Mouse (Mus musculus) embryonic facial prominence, embryonic 12.5 days (tissue): ENCODE measurements at regions not wholly inside any gene's neighbourhood (a gene's known extent, or its start where the extent isn't known, plus 50 kb on each side); places are given as distances from the start of the nearest gene placed in this dataset.

Experiments used
- ATAC-seq: fragments of 200-750 bp; cut with Nextera tagmentation; 2 replicates; pipeline ENCODE4 v1.8.0; 2017; ENCODE audit not compliant: insufficient number of reproducible peaks, insufficient read depth, low FRiP score, low TSS enrichment
- H3K27ac ChIP-seq: fragments of 300-500 bp; sonication (generic); 2 replicates; pipeline ENCODE4 v1.5.1; 2016; ENCODE audit warnings: mild to moderate bottlenecking
- H3K27me3 ChIP-seq: fragments of 300-500 bp; sonication (generic); 2 replicates; pipeline ENCODE4 v1.6.1; 2016; ENCODE audit warnings: mild to moderate bottlenecking, moderate library complexity
- H3K36me3 ChIP-seq: fragments of 300-500 bp; sonication (generic); 2 replicates; pipeline ENCODE4 v1.6.1; 2016; ENCODE audit warnings: mild to moderate bottlenecking
- H3K4me1 ChIP-seq: fragments of 300-500 bp; sonication (generic); 2 replicates; pipeline ENCODE4 v1.6.1; 2016
- H3K4me2 ChIP-seq: fragments of 300-500 bp; sonication (generic); replicated peaks from 2 replicates; pipeline ENCODE4 v1.6.1; 2016; ENCODE audit warnings: mild to moderate bottlenecking, moderate library complexity
- H3K4me3 ChIP-seq: fragments of 300-500 bp; sonication (generic); 2 replicates; pipeline ENCODE4 v1.5.1; 2016; ENCODE audit warnings: mild to moderate bottlenecking
- H3K9ac ChIP-seq: fragments of 300-500 bp; sonication (generic); 2 replicates; pipeline ENCODE4 v1.6.1; 2016; ENCODE audit warnings: mild to moderate bottlenecking, moderate library complexity
- H3K9me3 ChIP-seq: fragments of 300-500 bp; sonication (generic); 2 replicates; pipeline ENCODE4 v1.6.1; 2016; ENCODE audit warnings: mild to moderate bottlenecking, moderate library complexity
- WGBS: fragments of 180-500 bp; shearing (Covaris S2); methylation state at CpG from one replicate; pipeline ENCODE4 v1.1.7; 2016; 5-methylcytosine and 5-hydroxymethylcytosine counted together

- no peak overlapping the region for H3K4me2 ChIP-seq
- ATAC-seq, result no peak
- H3K27ac ChIP-seq, result no peak overlapping the region
- no peak overlapping the region for H3K4me3 ChIP-seq
- H3K4me1 ChIP-seq, result no peaks in the 10 kb centered on the region
- no peaks in the 10 kb centered on the region for H3K36me3 ChIP-seq
- 69% methylated on average over 6 of the region's 6 CpGs for WGBS
- H3K9ac ChIP-seq, result no peak overlapping the region
- no peaks in the 10 kb centered on the region for H3K9me3 ChIP-seq
- H3K27me3 ChIP-seq, result no peaks in the 10 kb centered on the region
Measured at GRCm38 (mm10) chr4:79530968-79531620, 1302.8 kb upstream of the Tyrp1 start.

GRCm38 (mm10) chr4:79531769-79532168, 1302.2 kb upstream of the Tyrp1 start:
- no peak for ATAC-seq
- no peaks in the 10 kb centered on the region for H3K27me3 ChIP-seq
- H3K27ac ChIP-seq, result no peak overlapping the region
- H3K4me3 ChIP-seq, result no peak overlapping the region
- H3K9ac ChIP-seq, result no peak overlapping the region
- H3K4me2 ChIP-seq, result no peak overlapping the region
- no peaks in the 10 kb centered on the region for H3K36me3 ChIP-seq
- no peaks in the 10 kb centered on the region for H3K9me3 ChIP-seq
- WGBS, result 72% methylated on average over 2 of the region's 2 CpGs
- H3K4me1 ChIP-seq, result no peaks in the 10 kb centered on the region

DNA sequence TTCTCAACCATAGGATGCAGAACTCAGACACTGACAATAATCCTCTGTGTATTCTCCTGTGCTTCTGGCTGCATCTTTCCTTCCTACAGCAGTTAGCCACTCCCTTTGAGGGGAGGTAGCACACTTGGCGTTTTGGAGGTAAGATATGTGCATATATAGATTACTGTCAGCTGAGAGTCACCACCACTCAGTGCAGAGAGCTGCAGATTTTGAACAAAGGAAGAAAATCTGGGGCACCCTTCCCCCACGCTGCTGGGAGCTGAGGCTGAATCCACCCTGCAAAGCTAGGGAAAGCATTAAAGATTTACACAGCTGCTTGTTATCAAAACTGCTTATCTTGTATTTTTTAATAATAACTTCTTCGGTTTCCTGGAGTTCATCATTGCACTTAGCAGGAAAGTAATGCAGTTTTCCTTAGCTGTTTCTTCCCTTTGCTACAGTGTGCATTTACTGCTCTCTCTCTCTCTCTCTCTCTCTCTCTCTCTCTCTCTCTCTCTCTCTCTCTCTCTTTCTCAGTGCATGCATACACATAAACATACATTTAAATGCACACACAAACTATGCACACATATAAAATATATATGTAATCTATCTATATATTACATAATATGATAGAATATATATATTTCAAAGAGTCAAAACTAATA, 1301.4 kb upstream of the Tyrp1 start:
- ATAC-seq, result 0 out of 2 replicates have a peak, but pooled peaks have one; percentile 64
- no peaks in the 10 kb centered on the region for H3K27me3 ChIP-seq
- no peak overlapping the region for H3K9ac ChIP-seq
- no peak overlapping the region for H3K4me2 ChIP-seq
- no peaks in the 10 kb centered on the region for H3K36me3 ChIP-seq
- H3K27ac ChIP-seq, result no peak overlapping the region
- no peaks in the 10 kb centered on the region for H3K9me3 ChIP-seq
- no peak overlapping the region for H3K4me3 ChIP-seq
- 32% methylated on average over 3 of the region's 3 CpGs for WGBS
- H3K4me1 ChIP-seq, result no peaks in the 10 kb centered on the region

DNA sequence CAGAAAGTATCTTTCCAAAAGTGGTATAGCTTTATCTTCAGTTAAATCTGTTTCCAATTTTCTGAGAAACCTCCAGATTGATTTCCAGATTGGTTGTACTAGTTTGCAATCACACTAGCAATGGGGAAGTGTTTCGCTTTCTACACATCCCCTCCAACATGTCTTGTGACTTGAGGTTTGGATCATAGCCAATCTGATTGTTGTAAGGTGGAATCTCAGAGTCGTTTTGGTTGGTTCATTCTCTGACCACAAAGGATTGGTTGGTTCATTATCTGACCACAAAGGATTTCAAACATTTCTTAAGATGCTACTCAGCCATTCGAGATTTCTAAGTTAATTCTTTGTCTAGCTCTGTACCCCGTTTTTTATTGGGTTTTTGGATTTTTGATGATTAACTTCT, 1288.5 kb upstream of the Tyrp1 start:
- WGBS, result 60% methylated on average over 4 of the region's 4 CpGs
- no peak overlapping the region for H3K4me2 ChIP-seq

More for the DNA sequence above, 1288.5 kb upstream of the Tyrp1 start:
- Histone ChIP-seq H3K4me3 (no peak overlapping the region), H3K9me3 (no peaks in the 10 kb centered on the region), H3K27me3 (no peaks in the 10 kb centered on the region), H3K4me1 (no peaks in the 10 kb centered on the region), H3K9ac (no peak overlapping the region), H3K27ac (no peak overlapping the region), H3K36me3 (no peaks in the 10 kb centered on the region)
- no peak for ATAC-seq
